Comparison of ENCODE assay signal across 8 mouse cellular contexts in genomic region chr9:106198962-106199458, GRCm38 (mm10). TPM values are rescaled to one million over a fixed set of nuclear protein-coding genes. Genes with fewer than 3 reads are reported as not detected.
DNase-seq lines count a peak whose midpoint lies in the region; ATAC-seq and TF ChIP-seq lines count a peak whose summit lies in the region.

No protein-coding gene starts in this region.

- peak overlapping the region; percentile 67 for H3K27ac ChIP-seq in lung, embryonic 14.5 days (ENCODE audit: low read depth)
- H3K27ac ChIP-seq in neural tube, embryonic 15.5 days (replicated peaks), result no peak overlapping the region

- TF ChIP-seq CTCF in lung, embryonic 14.5 days (IDR thresholded peaks at IDR 0.05; ENCODE audit: low read depth), result no peak

- H3K27me3 ChIP-seq in lung, embryonic 14.5 days (ENCODE audit: insufficient read depth, low read length), result no peaks in the 10 kb centered on the region
- H3K27me3 ChIP-seq in neural tube, embryonic 15.5 days (replicated peaks), result no peaks in the 10 kb centered on the region

- no peaks in the 10 kb centered on the region for H3K9me3 ChIP-seq in lung, embryonic 14.5 days (ENCODE audit: low read depth, low read length)
- H3K9me3 ChIP-seq in neural tube, embryonic 15.5 days (replicated peaks), result no peaks in the 10 kb centered on the region

- WGBS in lung, embryonic 14.5 days, result under 1% methylated on average over 49 of the region's 51 CpGs
- under 1% methylated on average over 42 of the region's 51 CpGs for WGBS in neural tube, embryonic 15.5 days

- H3K4me3 ChIP-seq in lung, embryonic 14.5 days (ENCODE audit: low read depth, low read length), result peak overlapping the region; percentile 64
- peak overlapping the region; percentile 56 for H3K4me3 ChIP-seq in neural tube, embryonic 15.5 days (replicated peaks)

- peak overlapping the region; percentile 79 for H3K4me2 ChIP-seq in lung, embryonic 14.5 days
- H3K4me2 ChIP-seq in neural tube, embryonic 15.5 days, result peak overlapping the region; percentile 72

- peak; percentile 52 to 62 for DNase-seq in urinary bladder, adult 18-20 months (ENCODE audit: low spot score in 2 of 2)
- DNase-seq in urinary bladder, postnatal 10 days (ENCODE audit: low spot score), result no peak
- peak; percentile 88 for DNase-seq in embryo, embryonic 10.5 days (ENCODE audit: low spot score)
- peak; percentile 99 for DNase-seq in heart, adult 11 months
- DNase-seq in kidney, adult 11 months, result peak; percentile 65
- DNase-seq in lung, embryonic 14.5 days, result peak; percentile 87
- DNase-seq in urinary bladder, adult 2 months (ENCODE audit: low spot score), result peak; percentile 49

- peak overlapping the region; percentile 68 for H3K9ac ChIP-seq in lung, embryonic 14.5 days
- peak overlapping the region; percentile 59 for H3K9ac ChIP-seq in neural tube, embryonic 15.5 days (replicated peaks)

- peaks cover 35% of the 10 kb centered on the region for H3K36me3 ChIP-seq in lung, embryonic 14.5 days (ENCODE audit: insufficient read depth)
- no peaks in the 10 kb centered on the region for H3K36me3 ChIP-seq in neural tube, embryonic 15.5 days

- H3K4me1 ChIP-seq in lung, embryonic 14.5 days (ENCODE audit: insufficient read depth), result peaks cover 18% of the 10 kb centered on the region
- H3K4me1 ChIP-seq in neural tube, embryonic 15.5 days, result peaks cover 38% of the 10 kb centered on the region

- peak; percentile 64 for ATAC-seq in lung, embryonic 14.5 days (ENCODE audit: insufficient read depth)
- 0 out of 2 replicates have a peak, but pooled peaks have one; percentile 14 for ATAC-seq in neural tube, embryonic 15.5 days (ENCODE audit: low FRiP score)

RNA-seq across cellular contexts. Expression of gene Ppm1m, which starts 0.5 kb away (rescaled TPM):
- polyA plus RNA-seq in lung, embryonic 14.5 days (2014; fragmentation: Nextera tagmentation; extraction: Ambion mirVana), result 49.2 and 55.0 TPM in 2 replicates
- 16.9 and 20.5 TPM in 2 replicates for polyA plus RNA-seq in neural tube, embryonic 15.5 days (2015; fragmentation: Nextera tagmentation; extraction: Ambion mirVana)
- 40.2 and 47.0 TPM in 2 replicates for polyA plus RNA-seq in urinary bladder, adult 2 months (2012; rRNA removed)

RNA-seq across cellular contexts. Expression of gene Twf2, which starts 3.9 kb away (rescaled TPM):
- polyA plus RNA-seq in lung, embryonic 14.5 days (2014; fragmentation: Nextera tagmentation; extraction: Ambion mirVana), result 77.0 and 78.1 TPM in 2 replicates
- 48.1 and 58.2 TPM in 2 replicates for polyA plus RNA-seq in neural tube, embryonic 15.5 days (2015; fragmentation: Nextera tagmentation; extraction: Ambion mirVana)
- polyA plus RNA-seq in urinary bladder, adult 2 months (2012; rRNA removed), result 33.1 and 35.7 TPM in 2 replicates

RNA-seq across cellular contexts. Expression of gene Tlr9, which starts 23.4 kb away (rescaled TPM):
- polyA plus RNA-seq in lung, embryonic 14.5 days (2014; fragmentation: Nextera tagmentation; extraction: Ambion mirVana), result 0.08 and 0.09 TPM in 2 replicates
- 0.05 TPM in 1 of 2 replicates, not detected in the other for polyA plus RNA-seq in neural tube, embryonic 15.5 days (2015; fragmentation: Nextera tagmentation; extraction: Ambion mirVana)
- 1.8 and 2.5 TPM in 2 replicates for polyA plus RNA-seq in urinary bladder, adult 2 months (2012; rRNA removed)

RNA-seq across cellular contexts. Expression of gene Wdr82, which starts 28.3 kb away (rescaled TPM):
- 26.7 and 26.9 TPM in 2 replicates for polyA plus RNA-seq in lung, embryonic 14.5 days (2014; fragmentation: Nextera tagmentation; extraction: Ambion mirVana)
- polyA plus RNA-seq in neural tube, embryonic 15.5 days (2015; fragmentation: Nextera tagmentation; extraction: Ambion mirVana), result 28.6 and 32.1 TPM in 2 replicates
- polyA plus RNA-seq in urinary bladder, adult 2 months (2012; rRNA removed), result 67.9 and 72.1 TPM in 2 replicates

RNA-seq across cellular contexts. Expression of gene Glyctk, which starts 41.1 kb away (rescaled TPM):
- polyA plus RNA-seq in lung, embryonic 14.5 days (2014; fragmentation: Nextera tagmentation; extraction: Ambion mirVana), result 1.5 and 1.6 TPM in 2 replicates
- 2.3 and 2.7 TPM in 2 replicates for polyA plus RNA-seq in neural tube, embryonic 15.5 days (2015; fragmentation: Nextera tagmentation; extraction: Ambion mirVana)
- polyA plus RNA-seq in urinary bladder, adult 2 months (2012; rRNA removed), result 1.1 and 1.5 TPM in 2 replicates
